Mouse (Mus musculus) liver, adult 2 months (tissue): ENCODE data around the gene Pdzrn3. TPM values are rescaled to one million over a fixed set of nuclear protein-coding genes. Genes with fewer than 3 reads are reported as not detected.

ENCODE experiments used
- DNase-seq: peaks from one replicate; pipeline ENCODE4 v3.0.0-alpha.2; 2011; ENCODE audit warnings: low read depth, low spot score; ENCODE audit errors: extremely low read depth
- H3K27ac ChIP-seq: fragments of 200-500 bp; replicated peaks from 2 replicates; pipeline ENCODE4 v1.5.1; 2012; ENCODE audit warnings: low read depth, mild to moderate bottlenecking, control low read depth, inconsistent platforms, low read length; ENCODE audit not compliant: insufficient read depth
- H3K27me3 ChIP-seq: fragments of 200-500 bp; 2 replicates; pipeline ENCODE4 v1.6.1; 2012; ENCODE audit warnings: mild to moderate bottlenecking, moderate library complexity, low read length, inconsistent platforms; ENCODE audit not compliant: control insufficient read depth, insufficient read depth
- H3K36me3 ChIP-seq: fragments of 200-500 bp; 2 replicates; pipeline ENCODE4 v1.6.1; 2012; ENCODE audit warnings: low read length, inconsistent platforms; ENCODE audit not compliant: control insufficient read depth, insufficient read depth
- H3K4me1 ChIP-seq: fragments of 200-500 bp; 2 replicates; pipeline ENCODE4 v1.6.1; 2011; ENCODE audit warnings: low read length; ENCODE audit not compliant: control insufficient read depth, insufficient read depth
- H3K4me3 ChIP-seq: fragments of 200-500 bp; 2 replicates; pipeline ENCODE4 v1.5.1; 2011; ENCODE audit warnings: low read depth, mild to moderate bottlenecking, control low read depth, low read length, moderate library complexity; ENCODE audit not compliant: insufficient read depth
- H3K79me2 ChIP-seq: fragments of 200-500 bp; 2 replicates; pipeline ENCODE4 v1.6.1; 2012; ENCODE audit warnings: inconsistent platforms, mild to moderate bottlenecking, low read length, moderate library complexity; ENCODE audit not compliant: control insufficient read depth, insufficient read depth
- H3K9ac ChIP-seq: fragments of 200-500 bp; 2 replicates; pipeline ENCODE4 v1.6.1; 2012; ENCODE audit warnings: low read depth, mild to moderate bottlenecking, control low read depth, inconsistent platforms, low read length
- CTCF ChIP-seq: fragments of 200-500 bp; IDR thresholded peaks from 2 replicates; pipeline ENCODE4 v1.5.1; 2011; ENCODE audit warnings: low read depth, low read length, control low read depth
- POLR2A ChIP-seq: fragments of 200-500 bp; IDR thresholded peaks from 2 replicates; pipeline ENCODE4 v1.6.1; 2011; ENCODE audit warnings: low read length, control low read depth; ENCODE audit not compliant: insufficient read depth; ENCODE audit errors: extremely low read depth
- WGBS: fragments of 180-500 bp; shearing (Covaris S2); methylation state at CpG from one replicate; pipeline ENCODE4 v1.1.7; 2018; 5-methylcytosine and 5-hydroxymethylcytosine counted together
- polyA plus RNA-seq: library from polyadenylated mRNA; depleted of rRNA; stranded (reverse); fragments of >200 nt; gene quantifications from 2 replicates; pipeline ENCODE4 v1.2.3, GENCODE M21; 2012
- total RNA-seq: library from RNA; depleted of rRNA; stranded (reverse); fragments of >200 nt; gene quantifications from 2 replicates; pipeline ENCODE4 v1.2.3, GENCODE M21; 2014

Pdzrn3 gene
- total and polyA plus RNA-seq, 2 experiments = 2.9 to 3.2 TPM

- TF ChIP-seq POLR2A = no peak
- TF ChIP-seq CTCF = no peak
- H3K4me3 ChIP-seq = no peak overlapping the region
- DNase-seq = no peak
Measured at GRCm38 (mm10) chr6:101376049-101376448, 1.6 kb downstream of the Pdzrn3 start.

GRCm38 (mm10) chr6:101374721-101375120 is 3.0 kb downstream of the Pdzrn3 start:
- H3K36me3 ChIP-seq = no peaks in the 10 kb centered on the region
- WGBS = 7% methylated on average over 7 of the region's 7 CpGs
- no peak overlapping the region for H3K4me3 ChIP-seq
- no peaks in the 10 kb centered on the region for H3K79me2 ChIP-seq
- peaks cover 10% of the 10 kb centered on the region; the same call in 1 of the 2 replicates for H3K4me1 ChIP-seq
- H3K27me3 ChIP-seq = no peaks in the 10 kb centered on the region
- TF ChIP-seq POLR2A = no peak
- no peak for TF ChIP-seq CTCF
- H3K27ac ChIP-seq = 0 out of 2 replicates have a peak overlapping the region, but pooled peaks have one; percentile 13
- peak; percentile 88 for DNase-seq
- H3K9ac ChIP-seq = no peak overlapping the region

More at GRCm38 (mm10) chr6:101376049-101376448, 1.6 kb downstream of the Pdzrn3 start:
- Histone ChIP-seq H3K9ac (no peak overlapping the region), H3K27ac (no peak overlapping the region), H3K79me2 (no peaks in the 10 kb centered on the region), H3K36me3 (no peaks in the 10 kb centered on the region), H3K27me3 (no peaks in the 10 kb centered on the region), H3K4me1 (peaks cover 10% of the 10 kb centered on the region; the same call in 1 of the 2 replicates)
- WGBS = 35% methylated on average over 10 of the region's 10 CpGs

DNA sequence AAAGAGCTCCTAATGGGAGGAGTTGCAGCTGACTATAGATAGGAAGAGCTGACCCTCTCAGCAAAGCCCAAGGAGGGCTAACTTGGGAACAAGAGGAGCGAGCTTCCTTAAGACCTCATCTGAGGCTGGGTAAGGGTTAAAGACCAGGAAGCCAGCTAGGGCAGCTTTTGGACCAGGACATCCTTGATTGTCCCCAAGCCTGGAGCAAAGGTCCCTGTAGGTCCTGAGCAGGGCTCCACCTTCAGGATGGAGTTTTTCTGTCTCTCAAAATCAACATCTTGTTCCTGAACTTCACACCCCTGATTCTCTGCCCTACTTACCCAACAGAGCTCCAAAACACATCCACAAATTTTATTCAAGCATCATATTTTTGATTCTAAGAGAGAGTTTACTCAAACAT is 3.5 kb downstream of the Pdzrn3 start:
- Histone ChIP-seq H3K36me3 (no peaks in the 10 kb centered on the region), H3K79me2 (no peaks in the 10 kb centered on the region), H3K4me1 (peaks cover 10% of the 10 kb centered on the region; the same call in 1 of the 2 replicates), H3K4me3 (no peak overlapping the region), H3K27ac (no peak overlapping the region), H3K27me3 (no peaks in the 10 kb centered on the region), H3K9ac (no peak overlapping the region)
- WGBS = 57% methylated on average over 1 of the region's 1 CpGs
- DNase-seq = peak; percentile 57
- TF ChIP-seq CTCF (0 out of 2 replicates have a peak, but pooled peaks have one; percentile 4), POLR2A (no peak)

GRCm38 (mm10) chr6:101372982-101373381 is 4.7 kb downstream of the Pdzrn3 start:
- H3K79me2 ChIP-seq = no peaks in the 10 kb centered on the region
- DNase-seq = no peak
- H3K9ac ChIP-seq = no peak overlapping the region
- H3K4me1 ChIP-seq = peaks cover 10% of the 10 kb centered on the region; the same call in 1 of the 2 replicates
- H3K36me3 ChIP-seq = no peaks in the 10 kb centered on the region
- H3K27me3 ChIP-seq = no peaks in the 10 kb centered on the region
- no peak for TF ChIP-seq POLR2A
- no peak for TF ChIP-seq CTCF
- 80% methylated on average over 5 of the region's 5 CpGs for WGBS
- H3K27ac ChIP-seq = no peak overlapping the region
- H3K4me3 ChIP-seq = no peak overlapping the region

DNA sequence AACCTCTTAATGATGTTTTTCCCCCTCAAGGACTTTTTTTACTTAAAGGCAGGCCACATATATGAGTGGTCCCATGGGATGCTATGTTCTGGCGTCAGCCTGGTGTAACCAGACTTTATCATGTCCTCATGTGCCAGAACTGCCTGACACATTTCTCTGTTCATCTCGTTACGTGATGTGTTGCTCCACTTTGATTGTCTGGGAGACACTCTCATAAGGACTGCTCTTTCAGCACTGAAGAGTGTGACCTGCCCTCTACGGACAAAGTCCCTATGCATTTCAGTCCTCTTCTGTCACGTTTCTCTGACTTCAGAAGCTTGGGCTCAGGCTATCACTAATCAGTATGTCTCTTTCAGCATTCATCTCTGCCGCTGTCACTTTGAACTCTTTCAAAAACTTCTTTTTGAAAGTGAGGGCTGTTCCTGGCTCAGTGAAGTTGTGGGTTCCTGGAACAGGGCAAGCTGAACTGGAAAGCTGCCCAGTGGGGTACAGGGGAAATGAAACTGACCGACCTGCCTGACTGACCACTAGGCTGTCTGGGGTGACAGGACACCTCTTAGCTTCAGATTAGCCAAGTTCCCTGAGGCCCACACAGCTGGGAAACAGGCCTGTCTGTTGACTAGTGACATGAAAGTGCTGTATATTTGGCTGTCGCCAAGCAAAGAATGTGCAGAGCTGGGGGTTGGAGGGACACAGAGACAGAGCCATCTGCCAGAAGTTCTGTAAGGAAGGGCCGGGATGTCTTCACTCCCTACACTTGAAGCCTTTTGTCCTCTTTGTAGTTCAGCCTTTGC is 10.7 kb downstream of the Pdzrn3 start:
- Histone ChIP-seq H3K36me3 (no peaks in the 10 kb centered on the region), H3K4me1 (peaks cover 10% of the 10 kb centered on the region), H3K9ac (no peak overlapping the region), H3K27me3 (no peaks in the 10 kb centered on the region), H3K4me3 (no peak overlapping the region), H3K27ac (peak overlapping the region; percentile 51), H3K79me2 (peaks cover 2% of the 10 kb centered on the region; the same call in 1 of the 2 replicates)
- TF ChIP-seq POLR2A = no peak
- TF ChIP-seq CTCF = no peak
- WGBS = 25% methylated on average over 9 of the region's 9 CpGs
- DNase-seq = peak; percentile 85

- H3K4me1 ChIP-seq = peaks cover 10% of the 10 kb centered on the region
- H3K79me2 ChIP-seq = peaks cover 2% of the 10 kb centered on the region; the same call in 1 of the 2 replicates
- no peak overlapping the region for H3K4me3 ChIP-seq
- H3K9ac ChIP-seq = no peak overlapping the region
- DNase-seq = no peak
- H3K36me3 ChIP-seq = no peaks in the 10 kb centered on the region
- TF ChIP-seq POLR2A (no peak), CTCF (no peak)
- H3K27me3 ChIP-seq = no peaks in the 10 kb centered on the region
- no peak overlapping the region for H3K27ac ChIP-seq
- WGBS = 90% methylated on average over 6 of the region's 6 CpGs
Measured at GRCm38 (mm10) chr6:101365795-101366194, 11.9 kb downstream of the Pdzrn3 start.
